Mouse (Mus musculus): ENCODE data around the gene Abt1. TPM values are rescaled to one million over a fixed set of nuclear protein-coding genes. Genes with fewer than 3 reads are reported as not detected.
A peak's percentile ranks its signal among the peaks of the same experiment; 100 is the strongest.

Abt1 gene
- polyA plus RNA-seq, 1 experiment from 2014 or later: 8.5 TPM

- ATAC-seq (ENCODE audit: extremely low read depth, insufficient number of reproducible peaks, low FRiP score, low TSS enrichment): peak; percentile 78; the same call in 1 of the 2 replicates
- H3K9ac ChIP-seq: peak overlapping the region; percentile 86
- WGBS: under 1% methylated on average over 17 of the region's 17 CpGs
- no peaks in the 10 kb centered on the region for H3K36me3 ChIP-seq
- H3K4me1 ChIP-seq: peaks cover 16% of the 10 kb centered on the region
- peak overlapping the region; percentile 74 for H3K4me3 ChIP-seq
- peak overlapping the region; percentile 82 for H3K4me2 ChIP-seq
- no peaks in the 10 kb centered on the region for H3K9me3 ChIP-seq
- H3K27ac ChIP-seq (replicated peaks): peak overlapping the region; percentile 82
- H3K27me3 ChIP-seq (replicated peaks): no peaks in the 10 kb centered on the region
These were observed 14.2 kb upstream of the Abt1 start for GRCm38 (mm10) chr13:23437908-23438307.

GRCm38 (mm10) chr13:23436861-23437822, 13.5 kb upstream of the Abt1 start:
- Histone ChIP-seq H3K9me3 (no peaks in the 10 kb centered on the region), H3K4me2 (peak overlapping the region; percentile 82), H3K4me1 (peaks cover 16% of the 10 kb centered on the region), H3K36me3 (no peaks in the 10 kb centered on the region), H3K9ac (peak overlapping the region; percentile 86), H3K4me3 (peak overlapping the region; percentile 74), H3K27me3 (replicated peaks) (no peaks in the 10 kb centered on the region), H3K27ac (replicated peaks) (peak overlapping the region; percentile 82)
- ATAC-seq (ENCODE audit: extremely low read depth, insufficient number of reproducible peaks, low FRiP score, low TSS enrichment): peak; percentile 11; the same call in 1 of the 2 replicates
- under 1% methylated on average over 32 of the region's 32 CpGs for WGBS

- Histone ChIP-seq H3K4me1 (peaks cover 16% of the 10 kb centered on the region), H3K36me3 (no peaks in the 10 kb centered on the region), H3K9me3 (no peaks in the 10 kb centered on the region), H3K27me3 (replicated peaks) (no peaks in the 10 kb centered on the region), H3K9ac (peak overlapping the region; percentile 83; the same call in 1 of the 2 replicates), H3K4me3 (peak overlapping the region; percentile 74), H3K27ac (replicated peaks) (no peak overlapping the region; the same call in 1 of the 2 replicates), H3K4me2 (peak overlapping the region; percentile 82)
- ATAC-seq (ENCODE audit: extremely low read depth, insufficient number of reproducible peaks, low FRiP score, low TSS enrichment): no peak
- 2% methylated on average over 11 of the region's 11 CpGs for WGBS
These were observed 12.6 kb upstream of the Abt1 start for GRCm38 (mm10) chr13:23436231-23436661.

- Histone ChIP-seq H3K36me3 (no peaks in the 10 kb centered on the region), H3K9ac (peak overlapping the region; percentile 83), H3K27me3 (replicated peaks) (no peaks in the 10 kb centered on the region), H3K9me3 (no peaks in the 10 kb centered on the region), H3K27ac (replicated peaks) (peak overlapping the region; percentile 67), H3K4me2 (peak overlapping the region; percentile 82), H3K4me1 (peaks cover 16% of the 10 kb centered on the region), H3K4me3 (peak overlapping the region; percentile 74)
- no peak for ATAC-seq (ENCODE audit: extremely low read depth, insufficient number of reproducible peaks, low FRiP score, low TSS enrichment)
- 1% methylated on average over 12 of the region's 12 CpGs for WGBS
These were observed 12.0 kb upstream of the Abt1 start for GRCm38 (mm10) chr13:23435676-23436075.

- no peaks in the 10 kb centered on the region for H3K9me3 ChIP-seq
- no peaks in the 10 kb centered on the region for H3K36me3 ChIP-seq
- H3K4me3 ChIP-seq: peak overlapping the region; percentile 74
- WGBS: 18% methylated on average over 4 of the region's 4 CpGs
- H3K4me1 ChIP-seq: peaks cover 16% of the 10 kb centered on the region
- peak overlapping the region; percentile 67 for H3K27ac ChIP-seq (replicated peaks)
- H3K27me3 ChIP-seq (replicated peaks): no peaks in the 10 kb centered on the region
- H3K9ac ChIP-seq: peak overlapping the region; percentile 83
- H3K4me2 ChIP-seq: peak overlapping the region; percentile 82
- no peak for ATAC-seq (ENCODE audit: extremely low read depth, insufficient number of reproducible peaks, low FRiP score, low TSS enrichment)
These were observed 11.6 kb upstream of the Abt1 start for GRCm38 (mm10) chr13:23435241-23435640.

- ATAC-seq (ENCODE audit: extremely low read depth, insufficient number of reproducible peaks, low FRiP score, low TSS enrichment): no peak
- no peaks in the 10 kb centered on the region for H3K9me3 ChIP-seq
- H3K27ac ChIP-seq (replicated peaks): no peak overlapping the region; the same call in 1 of the 2 replicates
- 19% methylated on average over 7 of the region's 7 CpGs for WGBS
- no peaks in the 10 kb centered on the region for H3K27me3 ChIP-seq (replicated peaks)
- no peaks in the 10 kb centered on the region for H3K36me3 ChIP-seq
- peak overlapping the region; percentile 56 for H3K9ac ChIP-seq
- peak overlapping the region; percentile 82 for H3K4me2 ChIP-seq
- peak overlapping the region; percentile 13 for H3K4me3 ChIP-seq
- H3K4me1 ChIP-seq: peaks cover 23% of the 10 kb centered on the region
These were observed 10.8 kb upstream of the Abt1 start for GRCm38 (mm10) chr13:23434426-23434825.

GRCm38 (mm10) chr13:23433801-23434200, 10.1 kb upstream of the Abt1 start:
- WGBS: 57% methylated on average over 5 of the region's 5 CpGs
- no peaks in the 10 kb centered on the region for H3K27me3 ChIP-seq (replicated peaks)

GRCm38 (mm10) chr13:23433206-23433605, 9.5 kb upstream of the Abt1 start:
- H3K9ac ChIP-seq: peak overlapping the region; percentile 74
- H3K4me3 ChIP-seq: peak overlapping the region; percentile 66
- H3K4me2 ChIP-seq: peak overlapping the region; percentile 82
- H3K36me3 ChIP-seq: no peaks in the 10 kb centered on the region
- no peaks in the 10 kb centered on the region for H3K9me3 ChIP-seq
- WGBS: 10% methylated on average over 5 of the region's 5 CpGs
- peak overlapping the region; percentile 95; the same call in 1 of the 2 replicates for H3K27ac ChIP-seq (replicated peaks)
- no peaks in the 10 kb centered on the region for H3K27me3 ChIP-seq (replicated peaks)
- H3K4me1 ChIP-seq: peaks cover 29% of the 10 kb centered on the region
- no peak for ATAC-seq (ENCODE audit: extremely low read depth, insufficient number of reproducible peaks, low FRiP score, low TSS enrichment)

More at GRCm38 (mm10) chr13:23433801-23434200, 10.1 kb upstream of the Abt1 start:
- H3K9ac ChIP-seq: no peak overlapping the region
- peak overlapping the region; percentile 82 for H3K4me2 ChIP-seq
- H3K4me3 ChIP-seq: no peak overlapping the region
- peaks cover 29% of the 10 kb centered on the region for H3K4me1 ChIP-seq
- H3K27ac ChIP-seq (replicated peaks): no peak overlapping the region
- H3K9me3 ChIP-seq: no peaks in the 10 kb centered on the region
- no peak for ATAC-seq (ENCODE audit: extremely low read depth, insufficient number of reproducible peaks, low FRiP score, low TSS enrichment)
- H3K36me3 ChIP-seq: no peaks in the 10 kb centered on the region

- peak overlapping the region; percentile 95 for H3K27ac ChIP-seq (replicated peaks)
- ATAC-seq (ENCODE audit: extremely low read depth, insufficient number of reproducible peaks, low FRiP score, low TSS enrichment): peak; percentile 82
- no peaks in the 10 kb centered on the region for H3K27me3 ChIP-seq (replicated peaks)
- peaks cover 29% of the 10 kb centered on the region for H3K4me1 ChIP-seq
- peak overlapping the region; percentile 82 for H3K4me2 ChIP-seq
- 0 out of 2 replicates have a peak, but pooled peaks cover under 1% of the 10 kb centered on the region for H3K36me3 ChIP-seq
- H3K4me3 ChIP-seq: peak overlapping the region; percentile 66
- no peaks in the 10 kb centered on the region for H3K9me3 ChIP-seq
- peak overlapping the region; percentile 83 for H3K9ac ChIP-seq
- WGBS: under 1% methylated on average over 28 of the region's 28 CpGs
These were observed 9.0 kb upstream of the Abt1 start for GRCm38 (mm10) chr13:23432562-23433201.

- peak; percentile 35 for ATAC-seq (ENCODE audit: extremely low read depth, insufficient number of reproducible peaks, low FRiP score, low TSS enrichment)
- Histone ChIP-seq H3K4me1 (peaks cover 37% of the 10 kb centered on the region), H3K4me3 (peak overlapping the region; percentile 66), H3K36me3 (peaks cover 3% of the 10 kb centered on the region; the same call in 1 of the 2 replicates), H3K27ac (replicated peaks) (peak overlapping the region; percentile 95), H3K9me3 (no peaks in the 10 kb centered on the region), H3K4me2 (peak overlapping the region; percentile 82), H3K9ac (peak overlapping the region; percentile 83), H3K27me3 (replicated peaks) (no peaks in the 10 kb centered on the region)
- WGBS: under 1% methylated on average over 15 of the region's 15 CpGs
These were observed 7.7 kb upstream of the Abt1 start for GRCm38 (mm10) chr13:23431351-23431771.

GRCm38 (mm10) chr13:23430734-23431133, 7.1 kb upstream of the Abt1 start:
- Histone ChIP-seq H3K9ac (peak overlapping the region; percentile 83), H3K27me3 (replicated peaks) (no peaks in the 10 kb centered on the region), H3K4me1 (peaks cover 40% of the 10 kb centered on the region), H3K4me3 (peak overlapping the region; percentile 66), H3K9me3 (no peaks in the 10 kb centered on the region), H3K4me2 (peak overlapping the region; percentile 82), H3K27ac (replicated peaks) (peak overlapping the region; percentile 95), H3K36me3 (peaks cover 3% of the 10 kb centered on the region; the same call in 1 of the 2 replicates)
- ATAC-seq (ENCODE audit: extremely low read depth, insufficient number of reproducible peaks, low FRiP score, low TSS enrichment): peak; percentile 62; the same call in 1 of the 2 replicates
- WGBS: under 1% methylated on average over 17 of the region's 17 CpGs
